Mouse (Mus musculus) neural tube, embryonic 15.5 days (tissue): ENCODE measurements around the gene Gm17606. TPM values are rescaled to one million over a fixed set of nuclear protein-coding genes. Genes with fewer than 3 reads are reported as not detected.

Experiments
- ATAC-seq: fragments of 200-750 bp; cut with Nextera tagmentation; 2 replicates; pipeline ENCODE4 v1.8.0; 2017; ENCODE audit warnings: mild to moderate bottlenecking, moderate TSS enrichment, moderate library complexity; ENCODE audit not compliant: low FRiP score
- H3K27ac ChIP-seq: fragments of 300-500 bp; sonication (generic); replicated peaks from 2 replicates; pipeline ENCODE4 v1.5.1; 2015; ENCODE audit warnings: mild to moderate bottlenecking, inconsistent platforms
- H3K27me3 ChIP-seq: fragments of 300-500 bp; sonication (generic); replicated peaks from 2 replicates; pipeline ENCODE4 v1.6.1; 2015; ENCODE audit warnings: inconsistent platforms
- H3K36me3 ChIP-seq: fragments of 300-500 bp; sonication (generic); 2 replicates; pipeline ENCODE4 v1.6.1; 2015; ENCODE audit warnings: inconsistent platforms
- H3K4me1 ChIP-seq: fragments of 300-500 bp; sonication (generic); 2 replicates; pipeline ENCODE4 v1.6.1; 2015; ENCODE audit warnings: inconsistent platforms
- H3K4me2 ChIP-seq: fragments of 300-500 bp; sonication (generic); 2 replicates; pipeline ENCODE4 v1.6.1; 2015; ENCODE audit warnings: inconsistent platforms, mild to moderate bottlenecking, moderate library complexity
- H3K4me3 ChIP-seq: fragments of 300-500 bp; sonication (generic); replicated peaks from 2 replicates; pipeline ENCODE4 v1.5.1; 2015; ENCODE audit warnings: mild to moderate bottlenecking, inconsistent platforms
- H3K9ac ChIP-seq: fragments of 300-500 bp; sonication (generic); replicated peaks from 2 replicates; pipeline ENCODE4 v1.6.1; 2015; ENCODE audit warnings: mild to moderate bottlenecking, inconsistent platforms
- H3K9me3 ChIP-seq: fragments of 300-500 bp; sonication (generic); replicated peaks from 2 replicates; pipeline ENCODE4 v1.6.1; 2016; ENCODE audit warnings: inconsistent platforms
- WGBS: fragments of 180-500 bp; shearing (Covaris S2); methylation state at CpG from one replicate; pipeline ENCODE4 v1.1.7; 2015; ENCODE audit warnings: mixed read lengths; 5-methylcytosine and 5-hydroxymethylcytosine counted together
- polyA plus RNA-seq: library from polyadenylated mRNA; unstranded; fragments of >200 nt; fragmentation: Nextera tagmentation; extraction: Ambion mirVana; gene quantifications from 2 replicates; pipeline ENCODE4 v1.2.1, GENCODE M21; 2015

The Gm17606 gene
- polyA plus RNA-seq, 1 experiment from 2014 or later: not detected

DNA sequence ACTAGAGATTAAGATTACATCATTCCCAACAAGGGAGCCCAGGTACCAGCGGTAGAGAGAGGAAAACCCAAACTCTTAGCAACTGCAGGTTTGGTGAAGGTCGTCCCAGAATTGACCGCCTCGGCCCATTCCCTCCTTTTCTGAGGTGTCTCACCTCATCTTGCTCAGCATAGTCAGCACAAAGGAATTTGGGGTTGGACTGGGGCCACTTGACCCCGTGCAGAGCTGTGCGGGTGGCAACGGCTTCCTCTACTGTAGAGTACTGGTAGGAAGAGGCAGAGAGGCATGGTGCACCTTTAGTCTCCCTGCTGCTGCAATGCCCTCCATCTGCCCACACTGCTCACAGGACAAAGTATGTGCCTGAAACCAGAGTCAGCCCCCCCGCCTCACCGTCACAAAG is 3.5 kb downstream of the Gm17606 start:
- H3K36me3 ChIP-seq: peaks cover 67% of the 10 kb centered on the region
- H3K4me1 ChIP-seq: peaks cover 26% of the 10 kb centered on the region
- 92% methylated on average over 9 of the region's 9 CpGs for WGBS
- H3K27ac ChIP-seq: no peak overlapping the region
- ATAC-seq: no peak
- H3K4me3 ChIP-seq: no peak overlapping the region
- H3K4me2 ChIP-seq: no peak overlapping the region
- no peak overlapping the region for H3K9ac ChIP-seq
- no peaks in the 10 kb centered on the region for H3K9me3 ChIP-seq
- H3K27me3 ChIP-seq: no peaks in the 10 kb centered on the region

- peaks cover 34% of the 10 kb centered on the region for H3K4me1 ChIP-seq
- no peak overlapping the region for H3K9ac ChIP-seq
- H3K4me3 ChIP-seq: no peak overlapping the region
- peaks cover 85% of the 10 kb centered on the region for H3K36me3 ChIP-seq
- no peak overlapping the region for H3K4me2 ChIP-seq
- H3K27ac ChIP-seq: no peak overlapping the region
- H3K9me3 ChIP-seq: no peaks in the 10 kb centered on the region
- WGBS: 95% methylated on average over 17 of the region's 17 CpGs
- ATAC-seq: no peak
- H3K27me3 ChIP-seq: no peaks in the 10 kb centered on the region
These were observed 5.7 kb downstream of the Gm17606 start for GRCm38 (mm10) chr14:54646455-54646854.

DNA sequence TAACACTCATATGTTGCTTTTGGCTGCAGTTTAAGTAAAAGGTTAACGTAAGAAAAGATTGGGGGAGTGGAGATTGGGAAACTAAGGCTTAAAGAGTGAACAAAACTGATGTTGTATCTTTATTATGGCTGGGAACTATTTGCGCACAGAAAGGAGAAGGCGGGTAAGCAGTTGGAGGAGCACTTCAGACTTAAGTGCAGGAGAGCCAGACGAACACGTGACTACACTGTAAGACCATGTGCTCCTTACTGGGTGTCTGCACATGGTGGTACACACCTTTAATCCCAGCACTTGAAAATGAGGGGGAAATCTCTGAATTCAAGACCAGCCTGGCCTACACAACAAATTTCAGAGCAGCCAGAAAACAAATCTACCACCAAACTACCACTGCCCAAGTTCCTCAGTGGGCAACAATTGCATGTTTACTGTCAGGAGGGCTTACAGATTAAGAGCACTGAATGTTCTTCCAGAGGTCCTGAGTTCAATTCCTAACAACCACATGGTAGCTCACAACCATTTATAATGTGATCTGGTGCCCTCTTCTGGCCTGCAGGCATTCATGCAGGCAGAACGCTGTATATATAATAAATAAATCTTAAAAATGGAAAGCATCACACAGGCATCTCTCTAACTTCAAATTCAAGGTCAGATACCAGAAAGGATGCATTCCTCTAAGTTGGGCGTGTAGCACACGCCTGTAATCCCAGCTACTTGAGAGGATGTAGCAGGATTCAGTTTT is 6.3 kb downstream of the Gm17606 start:
- peaks cover 37% of the 10 kb centered on the region for H3K4me1 ChIP-seq
- no peaks in the 10 kb centered on the region for H3K9me3 ChIP-seq
- no peak overlapping the region for H3K27ac ChIP-seq
- no peaks in the 10 kb centered on the region for H3K27me3 ChIP-seq
- ATAC-seq: no peak
- no peak overlapping the region for H3K4me3 ChIP-seq
- no peak overlapping the region for H3K9ac ChIP-seq
- H3K4me2 ChIP-seq: no peak overlapping the region
- peaks cover 88% of the 10 kb centered on the region for H3K36me3 ChIP-seq
- WGBS: 93% methylated on average over 8 of the region's 8 CpGs

DNA sequence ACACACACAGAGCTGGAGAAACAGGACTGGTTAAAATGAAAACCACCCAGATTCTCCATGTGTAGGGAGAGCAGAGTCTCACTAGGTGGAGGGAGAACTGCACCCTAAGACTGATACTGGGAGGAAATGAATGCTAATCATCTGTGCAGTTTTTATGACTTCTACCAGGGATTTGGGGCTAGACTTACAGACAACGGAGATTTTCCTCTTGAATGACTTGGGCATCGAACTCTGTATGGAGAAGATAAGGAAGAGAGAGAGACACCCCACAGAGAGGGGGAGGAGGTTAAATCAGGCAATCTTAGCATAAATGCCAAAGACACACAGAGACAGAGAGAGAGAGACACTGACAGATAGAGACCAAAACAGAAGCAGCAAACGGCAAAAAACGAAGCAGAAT is 7.1 kb downstream of the Gm17606 start:
- no peak for ATAC-seq
- no peak overlapping the region for H3K4me3 ChIP-seq
- no peak overlapping the region for H3K9ac ChIP-seq
- H3K27ac ChIP-seq: no peak overlapping the region
- peaks cover 45% of the 10 kb centered on the region for H3K4me1 ChIP-seq
- H3K9me3 ChIP-seq: no peaks in the 10 kb centered on the region
- peaks cover 81% of the 10 kb centered on the region for H3K36me3 ChIP-seq
- WGBS: 80% methylated on average over 4 of the region's 4 CpGs
- no peak overlapping the region for H3K4me2 ChIP-seq
- H3K27me3 ChIP-seq: no peaks in the 10 kb centered on the region

DNA sequence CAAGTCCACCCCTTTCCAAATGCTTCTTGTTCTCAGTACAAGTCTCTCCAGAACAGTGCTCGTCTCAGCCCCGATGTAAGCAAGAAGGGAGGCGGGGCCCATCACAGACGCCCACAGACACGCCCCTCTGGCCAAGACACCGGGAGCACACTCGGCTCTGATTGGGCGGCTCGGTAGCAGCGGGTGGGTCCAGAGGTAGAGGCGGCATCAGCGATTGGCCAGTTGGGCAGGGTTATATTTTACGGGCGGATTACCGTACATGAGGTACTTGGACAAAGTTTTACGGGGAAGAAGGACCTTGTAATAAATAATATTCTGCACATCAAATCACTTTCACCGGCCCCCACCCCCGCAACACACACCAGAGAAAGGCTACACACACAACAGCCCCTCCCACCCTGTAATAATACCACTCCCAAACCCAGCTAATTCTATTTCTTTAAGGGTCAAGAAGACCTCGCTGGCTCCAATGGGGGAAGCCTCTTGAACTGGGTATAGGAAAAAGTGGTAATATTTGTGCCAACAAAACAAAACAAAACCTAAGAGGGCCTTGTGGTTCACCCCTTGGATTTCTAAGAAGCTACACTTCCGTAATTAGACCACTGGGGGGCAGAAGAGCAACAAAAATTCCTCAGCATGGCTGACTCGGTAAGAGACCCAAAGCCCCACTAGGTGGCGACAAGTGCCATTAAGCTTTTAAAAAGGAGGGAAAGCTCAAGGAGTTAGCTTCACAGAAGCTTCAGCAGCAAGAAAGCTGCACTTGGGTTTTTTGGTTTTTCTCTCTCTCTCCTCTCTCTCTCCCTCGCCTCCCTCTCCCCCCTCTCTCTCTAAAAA is 10.1 kb downstream of the Gm17606 start:
- Histone ChIP-seq H3K36me3 (peaks cover 57% of the 10 kb centered on the region), H3K4me3 (no peak overlapping the region; the same call in 1 of the 2 replicates), H3K4me2 (peak overlapping the region; percentile 65), H3K27me3 (no peaks in the 10 kb centered on the region), H3K4me1 (peaks cover 54% of the 10 kb centered on the region), H3K27ac (0 out of 2 replicates have a peak overlapping the region, but pooled peaks have one; percentile 84), H3K9ac (no peak overlapping the region), H3K9me3 (no peaks in the 10 kb centered on the region)
- 66% methylated on average over 23 of the region's 23 CpGs for WGBS
- peak; percentile 37 for ATAC-seq

DNA sequence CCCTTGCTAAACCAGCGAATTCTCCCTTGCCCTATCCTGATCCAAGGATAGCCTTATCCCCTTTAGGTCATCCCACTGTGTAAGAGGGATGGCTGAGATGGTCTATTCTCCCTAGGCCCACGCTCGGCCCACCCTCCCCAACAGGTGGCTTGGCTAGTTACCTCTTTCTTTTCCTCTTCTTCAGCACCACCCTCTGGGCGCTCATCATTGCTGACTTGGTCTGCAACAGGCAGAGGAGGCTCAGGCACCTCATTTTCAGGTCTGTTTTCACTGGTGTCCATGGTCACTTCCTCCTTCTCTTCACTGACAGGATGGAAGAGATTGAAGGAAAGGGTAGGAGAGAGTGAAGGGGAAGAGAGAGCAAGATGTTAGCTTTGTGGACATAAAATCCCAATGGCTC is 10.8 kb downstream of the Gm17606 start:
- Histone ChIP-seq H3K27ac (peak overlapping the region; percentile 84; the same call in 1 of the 2 replicates), H3K4me2 (peak overlapping the region; percentile 65), H3K27me3 (no peaks in the 10 kb centered on the region), H3K4me1 (peaks cover 54% of the 10 kb centered on the region), H3K36me3 (peaks cover 57% of the 10 kb centered on the region), H3K4me3 (peak overlapping the region; percentile 57; the same call in 1 of the 2 replicates), H3K9ac (0 out of 2 replicates have a peak overlapping the region, but pooled peaks have one; percentile 62), H3K9me3 (no peaks in the 10 kb centered on the region)
- WGBS: 88% methylated on average over 4 of the region's 4 CpGs
- peak; percentile 15; the same call in 1 of the 2 replicates for ATAC-seq

DNA sequence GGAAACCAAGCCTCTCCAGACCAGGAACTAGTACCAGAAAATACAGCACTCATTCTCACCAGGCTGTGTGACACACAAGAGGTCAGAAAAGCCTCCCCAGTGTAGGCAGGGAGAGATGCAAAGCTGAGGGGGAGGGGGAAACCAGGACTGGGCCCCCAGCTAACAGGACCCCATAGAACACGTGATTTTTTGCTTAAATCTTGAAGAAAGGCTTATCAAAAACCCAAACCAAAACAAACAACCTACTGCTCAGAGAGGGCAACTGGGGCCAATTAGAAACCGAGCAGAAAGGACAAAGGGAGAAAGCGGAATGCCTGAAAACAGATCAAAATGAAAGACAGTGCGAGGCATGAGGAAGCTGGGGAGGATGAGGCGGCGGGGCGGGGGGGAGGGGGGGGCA is 12.0 kb downstream of the Gm17606 start:
- ATAC-seq: no peak; the same call in 1 of the 2 replicates

DNA sequence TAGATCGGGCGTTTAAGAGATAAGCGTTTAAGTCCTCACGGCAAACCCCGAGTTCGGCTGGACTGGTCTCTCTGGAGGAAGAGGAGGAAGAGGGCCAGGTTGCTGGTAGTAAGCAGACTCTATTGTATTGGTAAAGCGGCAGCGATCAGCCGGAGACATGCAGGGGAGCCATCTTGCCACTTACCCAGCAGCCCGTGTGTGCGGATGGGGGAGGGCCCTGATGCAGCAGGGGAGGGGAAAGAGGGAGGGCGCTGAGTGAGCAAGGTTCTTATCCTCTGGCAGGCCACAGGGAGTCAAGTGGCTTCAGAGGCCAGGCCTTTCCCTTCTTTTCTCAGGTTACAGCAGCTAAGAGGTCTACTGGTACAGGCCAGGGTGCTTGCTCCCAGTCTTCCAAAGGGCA is 12.7 kb downstream of the Gm17606 start:
- Histone ChIP-seq H3K36me3 (peaks cover 58% of the 10 kb centered on the region), H3K4me2 (peak overlapping the region; percentile 65), H3K4me1 (peaks cover 49% of the 10 kb centered on the region), H3K27ac (peak overlapping the region; percentile 84), H3K4me3 (peak overlapping the region; percentile 57), H3K27me3 (no peaks in the 10 kb centered on the region), H3K9me3 (no peaks in the 10 kb centered on the region), H3K9ac (peak overlapping the region; percentile 62)
- under 1% methylated on average over 12 of the region's 12 CpGs for WGBS
- peak; percentile 77 for ATAC-seq

More for the DNA sequence above, 12.0 kb downstream of the Gm17606 start:
- WGBS: 0% methylated on average over 7 of the region's 7 CpGs
- Histone ChIP-seq H3K36me3 (peaks cover 57% of the 10 kb centered on the region), H3K27ac (peak overlapping the region; percentile 84), H3K27me3 (no peaks in the 10 kb centered on the region), H3K4me3 (peak overlapping the region; percentile 57), H3K4me1 (peaks cover 54% of the 10 kb centered on the region), H3K9me3 (no peaks in the 10 kb centered on the region), H3K4me2 (peak overlapping the region; percentile 65), H3K9ac (peak overlapping the region; percentile 62)

GRCm38 (mm10) chr14:54660009-54660408 is 19.3 kb downstream of the Gm17606 start:
- H3K4me1 ChIP-seq: no peaks in the 10 kb centered on the region
- no peak overlapping the region for H3K4me3 ChIP-seq
- H3K9me3 ChIP-seq: no peaks in the 10 kb centered on the region
- H3K27ac ChIP-seq: no peak overlapping the region
- no peak overlapping the region for H3K9ac ChIP-seq
- no peak overlapping the region for H3K4me2 ChIP-seq
- 88% methylated on average over 2 of the region's 2 CpGs for WGBS
- peaks cover 94% of the 10 kb centered on the region for H3K36me3 ChIP-seq
- no peaks in the 10 kb centered on the region for H3K27me3 ChIP-seq
- ATAC-seq: no peak

DNA sequence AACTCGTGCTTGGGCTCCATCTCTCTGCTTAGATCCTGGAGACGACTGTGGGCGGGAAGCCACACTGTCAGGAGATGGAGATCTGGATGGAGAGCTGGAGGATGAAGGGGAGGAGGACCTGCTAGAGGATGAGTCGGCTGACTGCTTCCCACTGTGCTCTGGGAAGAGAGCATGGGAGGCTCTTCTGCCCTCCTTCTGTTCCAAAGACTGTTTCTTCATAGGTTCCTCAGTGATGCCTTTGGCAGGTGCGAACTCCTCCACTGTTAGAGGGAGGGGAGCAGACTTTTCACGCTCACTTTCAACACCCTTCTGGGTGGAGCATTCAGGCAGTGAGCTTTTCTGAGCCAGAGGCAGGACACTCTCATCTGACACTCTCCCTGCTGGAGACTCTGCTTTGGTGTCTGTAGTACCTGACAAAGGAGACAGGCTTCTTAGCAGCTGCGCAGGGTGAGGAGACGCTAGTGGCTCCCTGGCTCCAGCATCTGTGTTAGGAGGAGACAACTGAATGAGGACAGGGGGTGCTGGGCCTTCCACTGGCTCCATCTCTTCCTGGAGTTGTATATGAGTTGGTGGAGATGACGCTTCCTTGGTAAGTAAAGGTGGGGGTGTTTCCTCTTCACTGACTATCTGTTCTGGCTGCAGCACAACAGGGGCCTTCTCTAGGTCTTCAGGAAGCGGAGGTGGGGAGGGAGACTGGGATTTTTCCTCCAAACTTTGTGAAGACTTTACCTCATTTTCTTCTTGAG is 23.9 kb downstream of the Gm17606 start:
- no peak overlapping the region for H3K4me3 ChIP-seq
- no peak overlapping the region for H3K27ac ChIP-seq
- no peaks in the 10 kb centered on the region for H3K9me3 ChIP-seq
- no peaks in the 10 kb centered on the region for H3K27me3 ChIP-seq
- WGBS: 92% methylated on average over 10 of the region's 10 CpGs
- peaks cover 93% of the 10 kb centered on the region for H3K36me3 ChIP-seq
- no peaks in the 10 kb centered on the region for H3K4me1 ChIP-seq
- ATAC-seq: no peak
- no peak overlapping the region for H3K4me2 ChIP-seq
- no peak overlapping the region for H3K9ac ChIP-seq

GRCm38 (mm10) chr14:54669381-54669780 is 28.6 kb downstream of the Gm17606 start:
- H3K4me3 ChIP-seq: no peak overlapping the region
- no peaks in the 10 kb centered on the region for H3K9me3 ChIP-seq
- H3K9ac ChIP-seq: no peak overlapping the region
- H3K36me3 ChIP-seq: peaks cover 73% of the 10 kb centered on the region
- 83% methylated on average over 4 of the region's 4 CpGs for WGBS
- no peaks in the 10 kb centered on the region for H3K4me1 ChIP-seq
- ATAC-seq: no peak
- no peak overlapping the region for H3K27ac ChIP-seq
- H3K4me2 ChIP-seq: no peak overlapping the region
- H3K27me3 ChIP-seq: no peaks in the 10 kb centered on the region
